Mouse (Mus musculus) midbrain, embryonic 16.5 days (tissue): ENCODE data around the gene Mcemp1. TPM values are rescaled to one million over a fixed set of nuclear protein-coding genes. Genes with fewer than 3 reads are reported as not detected.

Experiments used
- polyA plus RNA-seq: library from polyadenylated mRNA; unstranded; fragments of >200 nt; fragmentation: Nextera tagmentation; extraction: Ambion mirVana; gene quantifications from 2 replicates; pipeline ENCODE4 v1.2.1, GENCODE M21; 2015

Gene Mcemp1
- polyA plus RNA-seq, 1 experiment from 2014 or later: 0.24 TPM

Other genes with a start within 250 kb of the Mcemp1 start
- 4.5 and 5.0 TPM in 2 replicates for gene Pex11g, start 198.1 kb upstream of the Mcemp1 start, polyA plus RNA-seq
- 0.31 and 0.46 TPM in 2 replicates for gene Tex45, start 194.9 kb upstream of the Mcemp1 start, polyA plus RNA-seq
- gene Zfp358, start 172.6 kb upstream of the Mcemp1 start, polyA plus RNA-seq: 65.8 and 75.3 TPM in 2 replicates
- 121 and 129 TPM in 2 replicates for gene Mcoln1, start 165.3 kb upstream of the Mcemp1 start, polyA plus RNA-seq
- 43.6 and 49.8 TPM in 2 replicates for gene Pnpla6, start 150.4 kb upstream of the Mcemp1 start, polyA plus RNA-seq
- gene C330021F23Rik, start 97.8 kb upstream of the Mcemp1 start, polyA plus RNA-seq: 0.39 and 0.60 TPM in 2 replicates
- gene Camsap3, start 78.5 kb upstream of the Mcemp1 start, polyA plus RNA-seq: 45.1 and 48.7 TPM in 2 replicates
- gene Xab2, start 44.4 kb upstream of the Mcemp1 start, polyA plus RNA-seq: 51.8 and 52.4 TPM in 2 replicates
- 63.5 and 68.0 TPM in 2 replicates for gene Pet100, start 44.2 kb upstream of the Mcemp1 start, polyA plus RNA-seq
- gene Pcp2, start 40.2 kb upstream of the Mcemp1 start, polyA plus RNA-seq: 1.7 and 2.5 TPM in 2 replicates
- gene Stxbp2, start 34.8 kb upstream of the Mcemp1 start, polyA plus RNA-seq: 41.4 and 46.2 TPM in 2 replicates
- 0.33 and 1.0 TPM in 2 replicates for gene Retn, start 10.0 kb upstream of the Mcemp1 start, polyA plus RNA-seq
- gene Fcor, start 6.6 kb downstream of the Mcemp1 start, polyA plus RNA-seq: 16.8 and 20.9 TPM in 2 replicates
- gene Trappc5, start 10.5 kb downstream of the Mcemp1 start, polyA plus RNA-seq: 71.6 and 72.5 TPM in 2 replicates
- gene Fcer2a, start 28.4 kb downstream of the Mcemp1 start, polyA plus RNA-seq: 0.57 and 0.63 TPM in 2 replicates
- gene Clec4g, start 54.9 kb downstream of the Mcemp1 start, polyA plus RNA-seq: not detected in 2 replicates
- gene Cd209a, start 83.2 kb downstream of the Mcemp1 start, polyA plus RNA-seq: not detected in 2 replicates
- not detected in 2 replicates for gene Cd209e, start 188.6 kb downstream of the Mcemp1 start, polyA plus RNA-seq
- not detected in 2 replicates for gene Cd209d, start 212.8 kb downstream of the Mcemp1 start, polyA plus RNA-seq